ENCODE assay signal across 8 mouse cellular contexts in genomic region chr11:24049226-24050031, GRCm38 (mm10). TPM values are rescaled to one million over a fixed set of nuclear protein-coding genes. Genes with fewer than 3 reads are reported as not detected.
DNase-seq lines count a peak whose midpoint lies in the region; ATAC-seq lines count a peak whose summit lies in the region.

No protein-coding gene starts in this region.

- H3K36me3 ChIP-seq in heart, embryonic 12.5 days = no peaks in the 10 kb centered on the region
- H3K36me3 ChIP-seq in liver, embryonic 12.5 days = no peaks in the 10 kb centered on the region
- H3K36me3 ChIP-seq in stomach, embryonic 15.5 days = no peaks in the 10 kb centered on the region

- no peaks in the 10 kb centered on the region for H3K9me3 ChIP-seq in heart, embryonic 12.5 days (replicated peaks)
- H3K9me3 ChIP-seq in liver, embryonic 12.5 days (replicated peaks) = no peaks in the 10 kb centered on the region
- H3K9me3 ChIP-seq in stomach, embryonic 15.5 days = no peaks in the 10 kb centered on the region

- peak overlapping the region; percentile 64 for H3K4me3 ChIP-seq in heart, embryonic 12.5 days
- H3K4me3 ChIP-seq in liver, embryonic 12.5 days = peak overlapping the region; percentile 53
- peak overlapping the region; percentile 60 for H3K4me3 ChIP-seq in stomach, embryonic 15.5 days (replicated peaks)

- peaks cover 15% of the 10 kb centered on the region; the same call in 1 of the 2 replicates for H3K27me3 ChIP-seq in heart, embryonic 12.5 days (replicated peaks)
- peaks cover 27% of the 10 kb centered on the region; the same call in 1 of the 2 replicates for H3K27me3 ChIP-seq in liver, embryonic 12.5 days (replicated peaks)
- no peaks in the 10 kb centered on the region for H3K27me3 ChIP-seq in stomach, embryonic 15.5 days (replicated peaks)

- peak overlapping the region; percentile 76 for H3K4me2 ChIP-seq in heart, embryonic 12.5 days
- peak overlapping the region; percentile 69 for H3K4me2 ChIP-seq in liver, embryonic 12.5 days
- H3K4me2 ChIP-seq in stomach, embryonic 15.5 days = peak overlapping the region; percentile 61

- peak; percentile 91 to 93 for DNase-seq in B cell, adult 2 months
- DNase-seq in brain, adult 2 months (ENCODE audit: low read depth, low spot score) = peak; percentile 61
- DNase-seq in kidney, postnatal 10 days = peak; percentile 86
- DNase-seq in natural killer cell, adult 2 months (ENCODE audit: low spot score in 2 of 2) = peak; percentile 60 to 81

- 5% methylated on average over 28 of the region's 28 CpGs for WGBS in heart, embryonic 12.5 days
- 4% methylated on average over 28 of the region's 28 CpGs for WGBS in liver, embryonic 12.5 days (ENCODE audit: insufficient replicate concordance)
- 5% methylated on average over 28 of the region's 28 CpGs for WGBS in stomach, embryonic 15.5 days

- peak overlapping the region; percentile 74 for H3K9ac ChIP-seq in heart, embryonic 12.5 days
- peak overlapping the region; percentile 55 for H3K9ac ChIP-seq in liver, embryonic 12.5 days
- peak overlapping the region; percentile 55 for H3K9ac ChIP-seq in stomach, embryonic 15.5 days

- H3K4me1 ChIP-seq in heart, embryonic 12.5 days (replicated peaks) = no peaks in the 10 kb centered on the region
- peaks cover 8% of the 10 kb centered on the region; the same call in 1 of the 2 replicates for H3K4me1 ChIP-seq in liver, embryonic 12.5 days
- H3K4me1 ChIP-seq in stomach, embryonic 15.5 days = 0 out of 2 replicates have a peak, but pooled peaks cover 5% of the 10 kb centered on the region

- no peak overlapping the region for H3K27ac ChIP-seq in heart, embryonic 12.5 days (ENCODE audit: poor library complexity, severe bottlenecking)
- H3K27ac ChIP-seq in liver, embryonic 12.5 days = no peak overlapping the region
- H3K27ac ChIP-seq in stomach, embryonic 15.5 days = no peak overlapping the region

- ATAC-seq in erythroblast, adult 5-6 weeks (replicated peaks; ENCODE audit: low FRiP score, poor library complexity, severe bottlenecking) = peak; percentile 83
- ATAC-seq in heart, embryonic 12.5 days (ENCODE audit: insufficient number of reproducible peaks, low FRiP score) = peak; percentile 66
- peak; percentile 47; the same call in 1 of the 2 replicates for ATAC-seq in liver, embryonic 12.5 days
- ATAC-seq in stomach, embryonic 15.5 days (ENCODE audit: insufficient read depth, low FRiP score, low read depth) = peak; percentile 82

RNA-seq across cellular contexts. Expression of gene A830031A19Rik, which starts 25.4 kb away (rescaled TPM):
- not detected in 2 replicates for total RNA-seq in erythroblast, adult 5-6 weeks (2015; ENCODE audit: low replicate concordance)
- 4.0 TPM in 1 of 2 replicates, not detected in the other for total RNA-seq in erythroblast, adult 5-6 weeks (2017; ENCODE audit: low replicate concordance)
- not detected in 2 replicates for polyA plus RNA-seq in heart, embryonic 12.5 days (2016; fragmentation: Nextera tagmentation; extraction: Ambion mirVana)
- polyA plus RNA-seq in liver, embryonic 12.5 days (2016; fragmentation: Nextera tagmentation; extraction: Ambion mirVana) = not detected in 2 replicates
- not detected in 2 replicates for polyA plus RNA-seq in stomach, embryonic 15.5 days (2015; fragmentation: Nextera tagmentation; extraction: Ambion mirVana)

RNA-seq across cellular contexts. Expression of gene Bcl11a, which starts 28.4 kb away (rescaled TPM):
- total RNA-seq in erythroblast, adult 5-6 weeks (2015; ENCODE audit: low replicate concordance) = 11.1 and 25.5 TPM in 2 replicates
- 4.9 and 10.2 TPM in 2 replicates for total RNA-seq in erythroblast, adult 5-6 weeks (2017; ENCODE audit: low replicate concordance)
- 18.1 and 19.3 TPM in 2 replicates for polyA plus RNA-seq in heart, embryonic 12.5 days (2016; fragmentation: Nextera tagmentation; extraction: Ambion mirVana)
- 53.4 and 53.5 TPM in 2 replicates for polyA plus RNA-seq in liver, embryonic 12.5 days (2016; fragmentation: Nextera tagmentation; extraction: Ambion mirVana)
- 24.5 and 25.1 TPM in 2 replicates for polyA plus RNA-seq in stomach, embryonic 15.5 days (2015; fragmentation: Nextera tagmentation; extraction: Ambion mirVana)
